Mouse (Mus musculus) heart, embryonic 13.5 days (tissue): Measurements from ENCODE around the gene Gm21149. TPM values are rescaled to one million over a fixed set of nuclear protein-coding genes. Genes with fewer than 3 reads are reported as not detected.
"Not testable (repeated sequence)": the region's sequence is repeated elsewhere in the genome, so short reads cannot be mapped to it uniquely, and the experiment has no call there.

Experiments used
- ATAC-seq: fragments of 200-750 bp; cut with Nextera tagmentation; 2 replicates; pipeline ENCODE4 v1.8.0; 2017; ENCODE audit warnings: moderate TSS enrichment; ENCODE audit not compliant: insufficient number of reproducible peaks, low FRiP score, low TSS enrichment; ENCODE audit errors: extremely low read depth
- H3K27ac ChIP-seq: fragments of 300-500 bp; sonication (generic); replicated peaks from 2 replicates; pipeline ENCODE4 v1.5.1; 2015; ENCODE audit warnings: moderate library complexity, mild to moderate bottlenecking, inconsistent platforms
- H3K27me3 ChIP-seq: fragments of 300-500 bp; sonication (generic); replicated peaks from 2 replicates; pipeline ENCODE4 v1.6.1; 2015; ENCODE audit warnings: mild to moderate bottlenecking, inconsistent platforms
- H3K36me3 ChIP-seq: fragments of 300-500 bp; sonication (generic); 2 replicates; pipeline ENCODE4 v1.6.1; 2015; ENCODE audit warnings: mild to moderate bottlenecking, inconsistent platforms
- H3K4me1 ChIP-seq: fragments of 300-500 bp; sonication (generic); 2 replicates; pipeline ENCODE4 v1.6.1; 2015; ENCODE audit warnings: inconsistent platforms
- H3K4me2 ChIP-seq: fragments of 300-500 bp; sonication (generic); 2 replicates; pipeline ENCODE4 v1.6.1; 2015; ENCODE audit warnings: inconsistent platforms, mild to moderate bottlenecking, moderate library complexity
- H3K4me3 ChIP-seq: fragments of 300-500 bp; sonication (generic); 2 replicates; pipeline ENCODE4 v1.5.1; 2015; ENCODE audit warnings: moderate library complexity, mild to moderate bottlenecking, inconsistent platforms
- H3K9ac ChIP-seq: fragments of 300-500 bp; sonication (generic); 2 replicates; pipeline ENCODE4 v1.6.1; 2015; ENCODE audit warnings: inconsistent platforms, mild to moderate bottlenecking, moderate library complexity
- H3K9me3 ChIP-seq: fragments of 300-500 bp; sonication (generic); 2 replicates; pipeline ENCODE4 v1.6.1; 2016; ENCODE audit warnings: inconsistent platforms
- WGBS: fragments of 180-500 bp; shearing (Covaris S2); methylation state at CpG from one replicate; pipeline ENCODE4 v1.1.7; 2015; ENCODE audit warnings: mixed read lengths; 5-methylcytosine and 5-hydroxymethylcytosine counted together
- polyA plus RNA-seq: library from polyadenylated mRNA; unstranded; fragments of >200 nt; fragmentation: Nextera tagmentation; extraction: Ambion mirVana; gene quantifications from 2 replicates; pipeline ENCODE4 v1.2.1, GENCODE M21; 2015

Gene Gm21149
- 0.17 and 0.36 TPM in 2 replicates for polyA plus RNA-seq

DNA sequence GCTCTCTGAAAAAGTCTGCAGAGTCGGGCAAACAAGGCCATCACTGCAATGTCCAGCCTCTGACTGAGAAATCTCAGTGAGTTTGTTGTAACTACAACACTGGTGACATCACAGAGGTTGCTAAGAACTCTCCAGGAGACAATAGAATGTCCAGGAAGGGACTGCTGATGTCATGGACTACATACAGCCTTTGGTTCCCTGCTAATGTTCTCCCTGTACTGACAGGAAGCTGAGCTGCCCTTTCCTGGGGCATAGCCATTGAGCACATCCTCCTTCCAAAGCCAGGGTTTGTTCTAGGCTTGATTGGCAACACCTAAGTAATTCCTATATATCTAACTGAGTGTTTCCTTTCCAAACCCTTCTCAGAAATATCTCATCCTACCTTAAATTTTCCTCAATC lies at the start of gene Gm21149:
Gm21149 (minus strand) TSS at position 101 of the 400 bp plus-strand sequence.
- H3K4me2 ChIP-seq, ATAC-seq, H3K27me3 ChIP-seq, H3K9ac ChIP-seq, H3K4me1 ChIP-seq, H3K4me3 ChIP-seq, H3K27ac ChIP-seq, H3K36me3 ChIP-seq: not testable (repeated sequence)
- peaks cover 20% of the 10 kb centered on the region for H3K9me3 ChIP-seq
- WGBS, result 47% methylated on average over 1 of the region's 1 CpGs

DNA sequence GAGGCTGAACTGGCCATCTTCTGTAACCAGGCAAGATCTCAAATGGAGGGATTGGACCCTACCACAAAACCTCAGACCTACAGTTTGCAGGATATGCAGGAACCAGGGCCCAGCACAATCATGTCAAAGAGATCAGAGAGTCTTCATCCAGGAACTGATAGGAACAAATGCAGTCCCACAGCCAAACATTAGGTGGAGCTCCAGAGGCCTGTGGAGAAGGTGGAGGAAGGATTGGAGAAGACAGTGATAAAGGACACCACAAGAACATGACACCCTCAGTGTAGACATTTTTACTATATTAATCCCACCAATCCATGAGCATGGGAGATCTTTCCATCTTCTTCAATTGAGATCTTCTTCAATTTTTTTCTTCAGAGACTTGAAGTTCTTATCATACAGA lies 46.1 kb upstream of the Gm21149 start:
- not testable (repeated sequence) for ATAC-seq, H3K27ac ChIP-seq, H3K27me3 ChIP-seq, H3K9ac ChIP-seq, H3K36me3 ChIP-seq, H3K4me2 ChIP-seq, H3K4me1 ChIP-seq, H3K4me3 ChIP-seq
- peaks cover 11% of the 10 kb centered on the region; the same call in 1 of the 2 replicates for H3K9me3 ChIP-seq

DNA sequence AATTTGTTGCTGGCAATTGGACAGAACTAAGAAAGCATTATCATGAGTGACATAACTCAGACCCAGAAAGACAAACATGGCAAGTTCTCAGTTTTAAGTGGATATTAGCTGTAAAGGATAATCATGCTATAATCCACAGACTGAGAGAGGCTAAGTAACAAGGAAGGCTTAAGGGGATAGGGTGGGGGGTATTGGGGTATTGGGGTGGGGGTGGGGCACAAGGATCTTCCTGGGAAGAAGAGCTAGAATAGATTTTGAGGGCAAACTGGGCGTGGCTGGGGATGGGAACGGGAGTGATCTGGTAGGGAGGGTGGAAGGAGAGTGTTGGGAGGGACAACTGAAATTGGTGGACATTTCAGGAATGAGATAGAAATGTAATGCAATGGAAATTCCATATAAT lies 45.7 kb upstream of the Gm21149 start:
- not testable (repeated sequence) for H3K9ac ChIP-seq, H3K4me1 ChIP-seq, H3K4me3 ChIP-seq, H3K27ac ChIP-seq, ATAC-seq, H3K9me3 ChIP-seq, H3K36me3 ChIP-seq, H3K4me2 ChIP-seq, H3K27me3 ChIP-seq
- 25% methylated on average over 2 of the region's 2 CpGs for WGBS

DNA sequence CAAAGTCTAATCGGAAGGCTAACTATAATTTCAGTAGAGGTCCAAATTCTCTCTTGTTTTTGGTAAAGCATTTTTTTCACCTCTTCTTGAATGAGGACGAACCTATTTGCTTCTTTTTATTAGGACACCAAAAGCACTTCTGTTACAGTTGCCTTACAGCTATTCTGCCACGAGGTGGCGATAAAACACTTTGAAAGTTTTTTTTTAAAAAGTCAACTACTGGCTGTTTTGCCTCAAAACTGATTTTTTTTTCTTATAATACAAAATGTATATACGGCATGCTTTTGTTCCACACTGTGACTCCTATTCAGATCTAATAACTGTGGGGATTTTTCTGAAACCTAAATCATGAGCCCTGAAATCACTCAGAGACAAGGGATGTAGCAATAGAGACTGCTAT lies 44.1 kb upstream of the Gm21149 start:
- not testable (repeated sequence) for H3K4me2 ChIP-seq, H3K27me3 ChIP-seq, H3K4me1 ChIP-seq, H3K9me3 ChIP-seq, H3K36me3 ChIP-seq, H3K27ac ChIP-seq, H3K4me3 ChIP-seq, H3K9ac ChIP-seq, ATAC-seq
- WGBS, result 10% methylated on average over 5 of the region's 5 CpGs

DNA sequence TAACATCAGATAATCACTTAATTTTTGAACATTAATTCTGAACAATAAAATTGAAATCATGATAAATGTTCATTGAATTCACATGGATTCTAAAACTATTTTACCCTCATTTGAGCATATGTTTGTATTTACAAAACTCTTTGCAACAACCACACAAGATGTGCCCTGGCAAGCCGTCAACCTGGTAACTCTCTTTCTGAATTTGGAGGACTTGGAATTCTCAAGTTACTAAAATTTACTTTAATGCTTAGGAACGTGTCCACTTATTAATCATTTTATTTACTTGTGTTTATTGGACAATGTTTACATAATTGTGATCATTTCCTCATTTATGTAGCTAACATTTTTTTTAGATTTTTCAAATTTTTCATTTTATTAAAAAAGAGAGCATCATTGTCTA lies 40.8 kb upstream of the Gm21149 start:
- not testable (repeated sequence) for H3K36me3 ChIP-seq, H3K4me3 ChIP-seq, H3K9ac ChIP-seq, ATAC-seq, H3K9me3 ChIP-seq, H3K4me1 ChIP-seq, H3K27ac ChIP-seq, H3K4me2 ChIP-seq, H3K27me3 ChIP-seq
- 56% methylated on average over 2 of the region's 2 CpGs for WGBS

DNA sequence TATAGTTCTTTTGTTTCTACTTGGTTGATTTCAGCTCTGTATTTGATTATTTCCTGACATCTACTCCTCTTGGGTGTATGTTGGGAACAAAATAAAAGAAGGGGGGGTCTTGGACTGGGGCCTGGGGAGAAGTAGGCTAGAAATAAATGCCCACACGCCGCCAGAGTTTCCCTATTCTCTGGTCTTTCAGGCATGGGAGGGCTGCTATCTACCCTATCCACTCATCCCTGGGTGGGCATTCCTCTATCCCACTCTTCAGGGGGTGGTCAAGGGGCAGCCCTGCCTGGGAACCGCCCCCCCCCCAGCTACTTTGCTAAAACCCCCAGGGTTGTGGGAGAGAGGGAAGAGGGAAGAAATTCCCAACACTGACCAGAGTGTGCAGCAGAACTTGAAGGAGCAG lies 35.9 kb upstream of the Gm21149 start:
- not testable (repeated sequence) for H3K4me3 ChIP-seq, H3K36me3 ChIP-seq, H3K27ac ChIP-seq, H3K4me1 ChIP-seq, H3K4me2 ChIP-seq, H3K27me3 ChIP-seq, H3K9ac ChIP-seq, ATAC-seq
- 56% methylated on average over 3 of the region's 3 CpGs for WGBS
- H3K9me3 ChIP-seq, result peaks cover 31% of the 10 kb centered on the region

DNA sequence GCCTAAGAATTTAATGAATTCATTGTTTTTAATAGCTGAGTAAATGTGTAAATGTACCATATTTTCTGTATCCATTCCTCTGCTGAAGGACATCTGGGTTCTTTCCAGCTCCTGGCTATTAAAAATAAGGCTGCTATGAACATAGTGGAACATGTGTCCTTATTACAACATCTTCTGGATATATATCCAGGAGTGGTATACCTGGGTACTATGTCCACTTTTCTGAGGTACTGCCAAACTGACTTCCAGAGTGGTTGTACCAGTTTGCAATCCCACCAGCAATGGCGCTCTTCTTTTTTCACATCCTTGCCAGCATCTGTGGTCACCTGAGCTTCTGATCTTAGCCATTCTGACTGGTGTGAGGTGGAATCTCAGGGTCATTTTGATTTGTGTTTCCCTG lies 33.6 kb upstream of the Gm21149 start:
- not testable (repeated sequence) for H3K4me3 ChIP-seq, H3K9ac ChIP-seq, H3K27ac ChIP-seq, H3K4me1 ChIP-seq, H3K27me3 ChIP-seq, H3K36me3 ChIP-seq, H3K4me2 ChIP-seq
- ATAC-seq, result peak; percentile 48; the same call in 1 of the 2 replicates
- H3K9me3 ChIP-seq, result peaks cover 32% of the 10 kb centered on the region
- 68% methylated on average over 1 of the region's 1 CpGs for WGBS

DNA sequence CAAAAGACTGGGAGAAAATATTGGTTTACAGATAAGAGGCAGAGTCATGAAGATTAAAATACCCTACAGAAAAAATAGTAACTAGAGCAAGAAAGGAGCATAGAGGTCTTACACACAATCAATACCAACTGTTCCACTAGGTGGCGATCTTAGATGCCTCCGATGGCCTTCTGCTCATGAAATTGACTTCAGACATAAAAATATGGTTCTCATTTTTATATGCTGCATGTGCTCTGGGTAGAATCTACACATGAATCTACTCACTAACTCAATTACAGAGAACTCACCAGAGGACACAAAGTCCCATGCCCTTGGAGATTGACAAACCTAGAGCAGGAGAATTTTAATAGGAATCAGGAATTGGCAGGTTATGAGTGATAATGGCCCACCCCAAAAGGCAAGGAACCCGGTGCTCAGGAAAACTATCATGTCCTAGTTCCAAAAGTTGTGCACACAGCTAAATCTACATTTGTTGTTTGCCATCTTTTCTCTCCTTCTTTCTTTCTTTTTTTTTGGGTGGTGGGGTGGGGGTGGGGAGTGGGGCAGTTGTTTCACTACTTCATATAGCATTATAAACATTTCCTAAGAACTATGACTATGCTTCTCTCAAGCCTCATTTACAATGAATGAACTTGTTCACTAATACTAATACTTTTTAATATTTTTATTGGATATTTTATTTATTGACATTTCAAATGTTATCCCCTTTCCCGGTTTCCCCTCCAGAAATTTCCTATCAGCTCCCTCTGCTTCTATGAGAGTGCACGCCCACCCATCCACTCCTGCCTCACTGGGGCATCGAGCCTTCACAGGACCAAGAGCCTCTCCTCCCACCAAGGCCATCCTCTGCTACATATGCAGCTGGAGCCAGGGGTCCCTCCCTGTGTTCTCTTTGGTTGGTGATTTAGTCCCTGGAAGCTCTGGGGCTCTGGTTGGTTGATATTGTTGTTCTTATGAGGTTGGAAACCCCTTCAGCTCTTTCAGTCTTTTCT lies 32.4 kb upstream of the Gm21149 start:
- H3K27me3 ChIP-seq, H3K36me3 ChIP-seq, H3K4me1 ChIP-seq, H3K4me2 ChIP-seq, H3K27ac ChIP-seq, H3K4me3 ChIP-seq, H3K9ac ChIP-seq, ATAC-seq: not testable (repeated sequence)
- 50% methylated on average over 6 of the region's 6 CpGs for WGBS
- H3K9me3 ChIP-seq, result peaks cover 36% of the 10 kb centered on the region

DNA sequence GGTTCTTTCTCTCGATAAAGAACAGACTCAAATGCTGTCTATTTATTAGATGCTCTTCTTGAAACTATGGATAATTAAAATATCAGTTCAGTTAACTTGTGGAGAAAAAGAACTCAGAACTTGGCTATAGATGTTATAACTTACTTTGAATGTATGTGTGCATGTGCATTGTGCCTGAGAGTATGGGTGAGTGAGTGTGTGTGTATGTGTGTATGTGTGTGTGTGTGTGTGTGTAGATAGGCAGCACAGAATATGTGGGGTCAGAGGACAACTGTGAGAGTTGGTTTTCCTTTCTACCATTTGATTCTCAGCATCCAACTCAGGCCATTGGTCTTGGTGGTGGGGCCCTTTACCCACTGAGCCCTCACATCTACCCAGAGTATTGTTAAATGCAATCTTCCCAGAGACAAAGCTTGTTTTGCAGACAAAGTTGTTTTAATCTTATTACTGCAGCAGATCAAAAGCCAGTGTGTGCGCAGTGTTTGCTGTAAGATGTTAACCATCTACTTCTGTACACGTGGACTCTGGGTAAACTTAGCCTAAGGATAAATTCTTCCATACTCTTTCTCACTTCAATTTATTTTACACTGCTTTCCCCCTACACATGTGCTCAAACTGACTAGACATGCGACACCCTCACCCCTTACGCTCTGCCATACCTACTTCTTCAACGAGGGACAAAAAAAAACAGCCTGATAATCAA lies 31.6 kb upstream of the Gm21149 start:
- not testable (repeated sequence) for H3K4me1 ChIP-seq, H3K36me3 ChIP-seq, H3K27me3 ChIP-seq, H3K9ac ChIP-seq, H3K4me2 ChIP-seq, H3K27ac ChIP-seq, H3K4me3 ChIP-seq
- H3K9me3 ChIP-seq, result peaks cover 38% of the 10 kb centered on the region
- peak; percentile 65; the same call in 1 of the 2 replicates for ATAC-seq
- 57% methylated on average over 6 of the region's 6 CpGs for WGBS

DNA sequence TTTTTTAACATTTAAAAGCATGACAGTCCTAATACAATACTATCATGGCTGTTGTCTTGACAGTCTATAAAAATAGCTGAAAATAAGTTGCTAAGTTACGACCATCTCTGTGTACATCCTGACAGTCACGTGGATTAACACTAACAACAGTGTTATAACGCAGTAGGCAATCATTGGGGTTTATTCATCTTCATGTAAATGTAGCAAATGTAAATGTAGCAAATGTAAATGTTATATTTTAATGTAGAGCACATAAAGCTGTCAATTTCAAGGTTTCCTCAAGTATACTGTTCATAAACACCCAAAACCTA lies 30.9 kb upstream of the Gm21149 start:
- no peak overlapping the region for H3K27ac ChIP-seq
- no peak overlapping the region for H3K4me2 ChIP-seq
- ATAC-seq, result no peak
- H3K36me3 ChIP-seq, result no peaks in the 10 kb centered on the region
- whole genome bisulfite sequencing, result 66% methylated on average over 3 of the region's 3 CpGs
- H3K4me1 ChIP-seq, result no peaks in the 10 kb centered on the region
- no peaks in the 10 kb centered on the region for H3K27me3 ChIP-seq
- peaks cover 38% of the 10 kb centered on the region for H3K9me3 ChIP-seq
- H3K4me3 ChIP-seq, result no peak overlapping the region
- H3K9ac ChIP-seq, result no peak overlapping the region

DNA sequence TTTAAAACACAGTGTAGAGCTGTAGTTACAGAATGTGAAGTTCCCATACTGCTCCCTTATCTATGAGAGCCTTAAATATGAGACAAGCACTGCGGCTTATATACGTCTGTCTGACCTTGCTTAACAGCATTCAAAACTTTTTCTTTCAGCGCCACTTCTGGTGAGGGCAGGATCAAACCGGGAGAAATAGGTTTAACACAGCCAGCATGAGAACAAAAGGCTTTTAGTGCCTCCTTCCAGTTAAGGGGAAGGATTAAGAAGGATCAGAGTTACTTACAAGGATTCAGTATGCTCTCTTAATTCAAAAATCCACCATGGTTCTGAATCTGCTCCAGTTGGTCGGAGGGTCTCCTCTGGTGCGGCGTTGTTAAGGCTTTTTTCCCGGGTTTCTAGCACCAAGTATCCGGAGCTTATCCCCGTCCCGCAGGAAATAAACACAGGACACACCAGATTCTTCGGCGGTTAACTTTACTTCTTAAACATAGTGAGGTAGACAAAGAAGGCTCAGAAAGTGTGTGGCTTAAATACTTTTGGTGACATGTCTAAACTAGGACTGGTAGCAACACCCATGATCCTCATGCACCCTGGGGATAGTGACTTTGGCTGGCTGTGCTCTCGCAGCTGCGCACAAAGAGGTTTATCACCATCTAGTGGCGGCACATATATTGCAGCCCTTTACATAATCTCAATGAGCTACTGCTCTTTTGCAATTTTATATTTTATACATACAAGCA lies 30.4 kb upstream of the Gm21149 start:
- H3K36me3 ChIP-seq, result no peaks in the 10 kb centered on the region
- H3K27ac ChIP-seq, result no peak overlapping the region
- 40% methylated on average over 16 of the region's 16 CpGs for WGBS
- peak overlapping the region; percentile 4; the same call in 1 of the 2 replicates for H3K9ac ChIP-seq
- peak overlapping the region; percentile 22 for H3K4me3 ChIP-seq
- peak overlapping the region; percentile 43 for H3K4me2 ChIP-seq
- peaks cover 35% of the 10 kb centered on the region for H3K9me3 ChIP-seq
- no peaks in the 10 kb centered on the region for H3K27me3 ChIP-seq
- no peaks in the 10 kb centered on the region for H3K4me1 ChIP-seq
- 0 out of 2 replicates have a peak, but pooled peaks have one; percentile 25 for ATAC-seq
